Mouse (Mus musculus) testis, adult 2 months (tissue): Measurements from ENCODE around the gene Gpr55.

Experiments
- CTCF ChIP-seq: fragments of 200-500 bp; IDR thresholded peaks from 2 replicates; pipeline ENCODE4 v1.5.1; 2012; ENCODE audit warnings: low read depth, mild to moderate bottlenecking, inconsistent platforms, low read length, moderate library complexity; ENCODE audit not compliant: control insufficient read depth, insufficient read depth, insufficient replicate concordance
- POLR2A ChIP-seq: fragments of 200-500 bp; IDR thresholded peaks from 2 replicates; pipeline ENCODE4 v1.6.1; 2012; ENCODE audit warnings: low read depth, mild to moderate bottlenecking, inconsistent platforms, low read length, moderate library complexity; ENCODE audit not compliant: control insufficient read depth

- no peak for TF ChIP-seq CTCF
- no peak for TF ChIP-seq POLR2A
These were observed 29.6 kb downstream of the Gpr55 start for GRCm38 (mm10) chr1:85931170-85931569.
